Comparison of ENCODE assay signal across 11 mouse cellular contexts in genomic region chr16:87917157-87917546, GRCm38 (mm10).
DNase-seq lines count a peak whose midpoint lies in the region; ATAC-seq lines count a peak whose summit lies in the region.
"Had no signal": no experiment of that assay in that cellular context is flagged by ENCODE, and none has a peak within 500 bp of the region (broad histone marks: within the 10 kb centered on the region; RNA-seq: fewer than 3 reads in every experiment).

No protein-coding gene starts in this region.

- H3K27me3 ChIP-seq in kidney, embryonic 16.5 days (ENCODE audit: insufficient read depth, low read length): no peaks in the 10 kb centered on the region
- no peaks in the 10 kb centered on the region for H3K27me3 ChIP-seq in forebrain, embryonic 10.5 days (ENCODE audit: poor library complexity, severe bottlenecking)
- no peaks in the 10 kb centered on the region for H3K27me3 ChIP-seq in limb, embryonic 10.5 days (ENCODE audit: low read depth, poor library complexity, severe bottlenecking)
- H3K27me3 ChIP-seq in neural tube, embryonic 14.5 days (ENCODE audit: control insufficient read depth, insufficient read depth, low read length): no peaks in the 10 kb centered on the region
- H3K27me3 ChIP-seq: heart, embryonic 15.5 days had no signal

- H3K9me3 ChIP-seq in kidney, embryonic 16.5 days (ENCODE audit: low read length): no peaks in the 10 kb centered on the region
- no peaks in the 10 kb centered on the region for H3K9me3 ChIP-seq in forebrain, embryonic 10.5 days
- no peaks in the 10 kb centered on the region for H3K9me3 ChIP-seq in limb, embryonic 10.5 days (replicated peaks)
- no peaks in the 10 kb centered on the region for H3K9me3 ChIP-seq in neural tube, embryonic 14.5 days (ENCODE audit: control insufficient read depth, low read length)
- H3K9me3 ChIP-seq: heart, embryonic 15.5 days had no signal

- no peaks in the 10 kb centered on the region for H3K36me3 ChIP-seq in kidney, embryonic 16.5 days (ENCODE audit: insufficient read depth, low read length)
- no peaks in the 10 kb centered on the region for H3K36me3 ChIP-seq in forebrain, embryonic 10.5 days (replicated peaks)
- no peaks in the 10 kb centered on the region for H3K36me3 ChIP-seq in limb, embryonic 10.5 days
- H3K36me3 ChIP-seq in neural tube, embryonic 14.5 days (ENCODE audit: control insufficient read depth, insufficient read depth, low read length): no peaks in the 10 kb centered on the region
- H3K36me3 ChIP-seq: heart, embryonic 15.5 days had no signal

- WGBS in kidney, embryonic 16.5 days: 8% methylated on average over 1 of the region's 1 CpGs
- 11% methylated on average over 1 of the region's 1 CpGs for WGBS in forebrain, embryonic 10.5 days
- WGBS in limb, embryonic 10.5 days: 7% methylated on average over 1 of the region's 1 CpGs
- WGBS in neural tube, embryonic 14.5 days: 10% methylated on average over 1 of the region's 1 CpGs

- H3K9ac ChIP-seq in kidney, embryonic 16.5 days (replicated peaks; ENCODE audit: low read length): no peak overlapping the region
- H3K9ac ChIP-seq in neural tube, embryonic 14.5 days (replicated peaks; ENCODE audit: low read depth, low read length): no peak overlapping the region
- H3K9ac ChIP-seq: heart, embryonic 15.5 days; liver, embryonic 14.5 days had no signal

- no peak for DNase-seq in kidney, adult 11 months
- peak; percentile 17 for DNase-seq in forebrain, embryonic 10.5 days (ENCODE audit: extremely low spot score, low spot score)
- DNase-seq in limb, embryonic 10.5 days (ENCODE audit: low spot score): peak; percentile 33
- DNase-seq in testis, postnatal 14 days (ENCODE audit: low spot score): no peak
- no peak for DNase-seq in frontal cortex, postnatal 25 days (ENCODE audit: low spot score in 2 of 2)
- no peak for DNase-seq in layer of hippocampus, adult 11-12 months (ENCODE audit: low spot score)
- DNase-seq: thymus, postnatal 25 days had no signal

- no peak overlapping the region for H3K4me2 ChIP-seq in kidney, embryonic 16.5 days (replicated peaks; ENCODE audit: low read depth, low read length)
- H3K4me2 ChIP-seq in neural tube, embryonic 14.5 days (ENCODE audit: low read depth, low read length): no peak overlapping the region
- H3K4me2 ChIP-seq: heart, embryonic 15.5 days had no signal

- no peak overlapping the region for H3K4me3 ChIP-seq in kidney, embryonic 16.5 days (ENCODE audit: low read length)
- H3K4me3 ChIP-seq in forebrain, embryonic 10.5 days: no peak overlapping the region
- no peak overlapping the region for H3K4me3 ChIP-seq in limb, embryonic 10.5 days
- H3K4me3 ChIP-seq in neural tube, embryonic 14.5 days (ENCODE audit: low read depth, low read length): no peak overlapping the region
- H3K4me3 ChIP-seq: heart, embryonic 15.5 days had no signal

- H3K27ac ChIP-seq in kidney, embryonic 16.5 days (ENCODE audit: low read length): peak overlapping the region; percentile 78
- peak overlapping the region; percentile 71 for H3K27ac ChIP-seq in forebrain, embryonic 10.5 days
- H3K27ac ChIP-seq in limb, embryonic 10.5 days: peak overlapping the region; percentile 46; the same call in 1 of the 2 replicates
- H3K27ac ChIP-seq in neural tube, embryonic 14.5 days (ENCODE audit: low read depth, low read length): peak overlapping the region; percentile 49; the same call in 1 of the 2 replicates
- H3K27ac ChIP-seq: heart, embryonic 15.5 days; liver, embryonic 14.5 days had no signal

- ATAC-seq in kidney, embryonic 16.5 days (ENCODE audit: low FRiP score, low TSS enrichment): peak; percentile 83; the same call in 1 of the 2 replicates
- ATAC-seq in neural tube, embryonic 14.5 days (ENCODE audit: low read depth): peak; percentile 65

- peaks cover 11% of the 10 kb centered on the region; the same call in 1 of the 2 replicates for H3K4me1 ChIP-seq in kidney, embryonic 16.5 days (ENCODE audit: insufficient read depth, low read length)
- peaks cover 21% of the 10 kb centered on the region for H3K4me1 ChIP-seq in forebrain, embryonic 10.5 days
- H3K4me1 ChIP-seq in limb, embryonic 10.5 days: peaks cover 18% of the 10 kb centered on the region
- peaks cover 12% of the 10 kb centered on the region; the same call in 1 of the 2 replicates for H3K4me1 ChIP-seq in neural tube, embryonic 14.5 days (ENCODE audit: control insufficient read depth, insufficient read depth, low read length)
- H3K4me1 ChIP-seq: heart, embryonic 15.5 days had no signal

Comparison
In these comparisons a context has a peak if more than half of its experiments do, and no peak if none do; other contexts are left out.
1. DNase-seq: peak in forebrain, embryonic 10.5 days (single experiment) and limb, embryonic 10.5 days (single experiment); none in kidney, adult 11 months (single experiment), testis, postnatal 14 days (single experiment), frontal cortex, postnatal 25 days (0 of 2) and layer of hippocampus, adult 11-12 months (single experiment).
2. Peak in every context shown above with its lines, with median percentiles within 50 percentile points of each other: H3K27ac ChIP-seq.